Mouse (Mus musculus) midbrain, embryonic 10.5 days (tissue): ENCODE measurements around the gene Gm13697. TPM values are rescaled to one million over a fixed set of nuclear protein-coding genes. Genes with fewer than 3 reads are reported as not detected.
"Not testable (repeated sequence)": the region's sequence is repeated elsewhere in the genome, so short reads cannot be mapped to it uniquely, and the experiment has no call there.

ENCODE experiments used
- DNase-seq: peaks from one replicate; pipeline ENCODE4 v3.0.0-alpha.2; 2017; ENCODE audit warnings: low spot score
- H3K27ac ChIP-seq: fragments of 300-500 bp; sonication (generic); replicated peaks from 2 replicates; pipeline ENCODE4 v1.5.1; 2016; ENCODE audit warnings: mild to moderate bottlenecking
- H3K27me3 ChIP-seq: fragments of 300-500 bp; sonication (generic); 2 replicates; pipeline ENCODE4 v1.6.1; 2016; ENCODE audit warnings: low read depth, mild to moderate bottlenecking; ENCODE audit not compliant: poor library complexity, severe bottlenecking
- H3K36me3 ChIP-seq: fragments of 300-500 bp; sonication (generic); 2 replicates; pipeline ENCODE4 v1.6.1; 2016; ENCODE audit warnings: mild to moderate bottlenecking, moderate library complexity
- H3K4me1 ChIP-seq: fragments of 300-500 bp; sonication (generic); 2 replicates; pipeline ENCODE4 v1.6.1; 2016
- H3K4me3 ChIP-seq: fragments of 300-500 bp; sonication (generic); 2 replicates; pipeline ENCODE4 v1.5.1; 2016; ENCODE audit warnings: mild to moderate bottlenecking, moderate library complexity
- H3K9me3 ChIP-seq: fragments of 300-500 bp; sonication (generic); replicated peaks from 2 replicates; pipeline ENCODE4 v1.6.1; 2016; ENCODE audit warnings: mild to moderate bottlenecking
- WGBS: fragments of 180-500 bp; shearing (Covaris S2); methylation state at CpG from one replicate; pipeline ENCODE4 v1.1.7; 2016; 5-methylcytosine and 5-hydroxymethylcytosine counted together
- polyA plus RNA-seq: library from polyadenylated mRNA; unstranded; fragments of >200 nt; fragmentation: Nextera tagmentation; extraction: Ambion mirVana; gene quantifications from 2 replicates; pipeline ENCODE4 v1.2.1, GENCODE M21; 2016

Gm13697 gene
- not detected in 2 replicates for polyA plus RNA-seq

GRCm38 (mm10) chr2:83984443-83984842 is at the start of gene Gm13697:
Gene Gm13697, plus strand, starts transcription at chr2:83984743.
- DNase-seq, H3K4me3 ChIP-seq, H3K9me3 ChIP-seq, H3K36me3 ChIP-seq, H3K27me3 ChIP-seq, H3K4me1 ChIP-seq, H3K27ac ChIP-seq: not testable (repeated sequence)
- WGBS, result no CpG with 5 or more reads among the region's 6 CpGs

DNA sequence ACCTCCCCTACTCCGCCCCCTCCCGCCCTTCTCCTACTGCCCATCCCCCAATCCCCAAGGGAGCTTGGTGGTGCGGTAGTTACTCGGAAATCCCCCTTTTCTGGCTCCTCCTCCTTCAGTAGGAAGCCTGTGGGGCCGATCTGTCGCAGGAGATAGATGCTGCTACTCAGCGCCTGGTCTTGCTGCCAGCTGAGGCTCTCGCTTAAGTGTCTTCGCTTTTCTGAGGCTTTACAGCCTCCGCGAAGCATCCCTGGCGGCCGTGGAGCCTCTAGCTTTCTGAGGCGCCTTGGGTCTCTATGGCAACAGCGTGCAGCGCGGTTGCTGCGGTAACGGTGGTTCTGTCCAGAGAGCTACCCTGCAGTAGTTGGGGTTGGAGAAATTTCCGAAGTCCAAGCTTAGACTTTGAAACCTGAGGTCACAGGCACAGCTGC is 43.6 kb upstream of the Gm13697 start, which contains the start of gene Zswim2:
Zswim2 (minus strand) TSS at position 298 of the 431 bp plus-strand sequence.
- peak within 1 kb of the TSS; percentile 52 for H3K4me3 ChIP-seq

DNA sequence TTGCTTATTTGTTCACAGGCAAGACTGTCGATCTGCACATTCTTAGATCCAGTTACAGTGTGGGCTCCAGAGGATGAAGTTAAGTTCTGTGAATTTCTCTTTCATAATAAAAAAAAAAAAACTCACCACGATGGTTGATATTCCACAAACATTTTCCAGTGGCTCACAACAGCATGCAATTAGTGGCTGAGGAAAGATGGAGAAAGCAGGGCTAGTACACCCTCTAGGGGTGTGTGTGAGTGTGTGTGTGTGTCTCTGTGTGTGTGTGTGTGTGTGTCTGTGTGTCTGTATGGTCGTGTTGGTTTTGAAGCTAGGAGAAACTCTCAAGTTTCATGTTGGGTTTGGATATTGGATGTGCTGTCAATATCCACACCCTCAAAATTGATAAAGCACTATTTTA is 43.2 kb upstream of the Gm13697 start:
- Histone ChIP-seq H3K4me3 (peak overlapping the region; percentile 52), H3K27ac (no peak overlapping the region), H3K9me3 (no peaks in the 10 kb centered on the region), H3K27me3 (no peaks in the 10 kb centered on the region), H3K36me3 (no peaks in the 10 kb centered on the region), H3K4me1 (peaks cover 10% of the 10 kb centered on the region)
- 51% methylated on average over 3 of the region's 3 CpGs for WGBS
- DNase-seq, result no peak

More for the DNA sequence above, 43.6 kb upstream of the Gm13697 start, which contains the start of gene Zswim2:
- Histone ChIP-seq H3K27me3 (no peaks in the 10 kb centered on the region), H3K27ac (peak within 1 kb of the TSS; percentile 66; the same call in 1 of the 2 replicates), H3K4me1 (peaks cover 10% of the 10 kb centered on the region), H3K36me3 (no peaks in the 10 kb centered on the region), H3K9me3 (no peaks in the 10 kb centered on the region)
- peak; percentile 87 for DNase-seq
- WGBS, result under 1% methylated on average over 20 of the region's 20 CpGs

GRCm38 (mm10) chr2:83941792-83942191 is 42.8 kb upstream of the Gm13697 start:
- Histone ChIP-seq H3K27me3 (no peaks in the 10 kb centered on the region), H3K36me3 (no peaks in the 10 kb centered on the region), H3K4me1 (peaks cover 10% of the 10 kb centered on the region), H3K27ac (no peak overlapping the region), H3K9me3 (no peaks in the 10 kb centered on the region), H3K4me3 (no peak overlapping the region)
- no peak for DNase-seq
- 80% methylated on average over 4 of the region's 4 CpGs for WGBS

DNA sequence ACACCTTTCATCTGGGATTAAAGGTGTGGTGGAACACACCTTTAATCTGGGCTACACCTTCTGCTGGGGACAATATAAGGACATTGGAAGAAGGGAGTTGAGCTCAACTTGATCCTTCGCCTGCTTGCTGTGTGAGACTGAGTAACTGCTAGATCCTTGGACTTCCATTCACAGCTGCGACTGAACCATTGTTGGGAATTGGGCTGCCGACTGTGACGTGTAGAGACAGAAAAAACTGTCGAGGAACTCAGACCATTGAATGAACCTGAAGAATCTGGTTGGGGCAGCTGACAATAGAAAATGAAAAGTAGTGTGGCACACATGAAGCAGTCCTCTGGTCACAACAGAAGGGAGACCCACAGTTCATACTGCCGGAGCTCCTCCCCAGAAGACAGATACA is 29.1 kb upstream of the Gm13697 start, which contains the start of gene Gm13698:
Gm13698 (plus strand) TSS at position 301 of the 400 bp plus-strand sequence.
- H3K4me3 ChIP-seq, H3K9me3 ChIP-seq, DNase-seq, H3K27ac ChIP-seq, H3K4me1 ChIP-seq, H3K27me3 ChIP-seq, H3K36me3 ChIP-seq: not testable (repeated sequence)
- no CpG with 5 or more reads among the region's 6 CpGs for WGBS

GRCm38 (mm10) chr2:83961203-83961602 is 23.3 kb upstream of the Gm13697 start, which contains the start of gene Gm13693:
Gene Gm13693, plus strand, starts transcription at chr2:83961503.
- H3K27ac ChIP-seq, DNase-seq, H3K36me3 ChIP-seq, H3K4me3 ChIP-seq, H3K9me3 ChIP-seq, H3K27me3 ChIP-seq, H3K4me1 ChIP-seq: not testable (repeated sequence)
- no CpG with 5 or more reads among the region's 6 CpGs for WGBS

- no CpG with 5 or more reads among the region's 6 CpGs for WGBS
Measured at GRCm38 (mm10) chr2:83967013-83967412, 17.5 kb upstream of the Gm13697 start, which contains the start of gene Gm13695. Gene Gm13695, plus strand, starts transcription at chr2:83967313.

GRCm38 (mm10) chr2:83972823-83973222 is 11.7 kb upstream of the Gm13697 start, which contains the start of gene Gm13696:
Gene Gm13696, plus strand, starts transcription at chr2:83973123.
- no CpG with 5 or more reads among the region's 6 CpGs for WGBS
- H3K27me3 ChIP-seq, H3K27ac ChIP-seq, H3K4me3 ChIP-seq, DNase-seq, H3K9me3 ChIP-seq, H3K4me1 ChIP-seq, H3K36me3 ChIP-seq: not testable (repeated sequence)

More at GRCm38 (mm10) chr2:83967013-83967412, 17.5 kb upstream of the Gm13697 start, which contains the start of gene Gm13695:
- H3K27ac ChIP-seq, H3K9me3 ChIP-seq, H3K36me3 ChIP-seq, H3K4me3 ChIP-seq, H3K27me3 ChIP-seq, H3K4me1 ChIP-seq, DNase-seq: not testable (repeated sequence)

- DNase-seq, H3K9me3 ChIP-seq, H3K27me3 ChIP-seq, H3K4me3 ChIP-seq, H3K4me1 ChIP-seq, H3K36me3 ChIP-seq, H3K27ac ChIP-seq: not testable (repeated sequence)
- WGBS, result no CpG with 5 or more reads among the region's 6 CpGs
Measured at GRCm38 (mm10) chr2:83978633-83979032, 5.9 kb upstream of the Gm13697 start, which contains the start of gene Gm13694. Gene Gm13694, plus strand, starts transcription at chr2:83978933.

GRCm38 (mm10) chr2:83990253-83990652 is 5.7 kb downstream of the Gm13697 start, which contains the start of gene Gm13691:
Gene Gm13691, plus strand, starts transcription at chr2:83990553.
- H3K4me3 ChIP-seq, H3K27ac ChIP-seq, H3K27me3 ChIP-seq, H3K36me3 ChIP-seq, H3K9me3 ChIP-seq, H3K4me1 ChIP-seq, DNase-seq: not testable (repeated sequence)
- no CpG with 5 or more reads among the region's 6 CpGs for WGBS

DNA sequence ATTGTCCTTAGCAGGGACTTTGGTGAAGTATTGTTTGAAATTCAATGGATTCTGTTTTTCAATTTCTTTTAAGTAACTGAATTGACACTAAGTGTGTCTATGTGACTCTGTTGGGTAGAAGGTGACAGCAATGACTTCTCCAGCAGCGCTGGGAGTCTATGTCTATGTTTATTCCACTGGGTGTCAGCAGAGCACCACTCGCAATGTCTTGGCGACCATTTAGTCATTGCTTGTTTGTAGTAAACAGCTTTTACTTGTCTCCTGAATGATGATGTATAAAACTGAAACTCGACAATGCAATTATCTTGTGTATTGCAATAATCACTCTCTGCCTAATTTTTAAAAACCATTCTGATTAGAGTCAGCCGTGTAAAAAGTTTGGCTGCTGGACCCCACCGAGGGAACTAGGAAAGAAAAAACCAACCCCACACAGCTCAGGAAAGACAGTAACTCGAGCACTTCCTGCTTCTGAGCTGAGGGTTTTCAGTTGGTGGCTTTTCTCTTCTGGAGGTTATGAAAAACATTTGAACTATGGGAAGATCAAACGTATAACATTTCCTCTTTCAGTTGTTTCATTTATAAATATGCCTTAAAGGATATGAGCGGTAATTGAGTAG is 9.2 kb downstream of the Gm13697 start:
- not testable (repeated sequence) for H3K4me3 ChIP-seq, H3K36me3 ChIP-seq, DNase-seq, H3K27me3 ChIP-seq, H3K4me1 ChIP-seq, H3K27ac ChIP-seq, H3K9me3 ChIP-seq
- WGBS, result 68% methylated on average over 8 of the region's 9 CpGs

DNA sequence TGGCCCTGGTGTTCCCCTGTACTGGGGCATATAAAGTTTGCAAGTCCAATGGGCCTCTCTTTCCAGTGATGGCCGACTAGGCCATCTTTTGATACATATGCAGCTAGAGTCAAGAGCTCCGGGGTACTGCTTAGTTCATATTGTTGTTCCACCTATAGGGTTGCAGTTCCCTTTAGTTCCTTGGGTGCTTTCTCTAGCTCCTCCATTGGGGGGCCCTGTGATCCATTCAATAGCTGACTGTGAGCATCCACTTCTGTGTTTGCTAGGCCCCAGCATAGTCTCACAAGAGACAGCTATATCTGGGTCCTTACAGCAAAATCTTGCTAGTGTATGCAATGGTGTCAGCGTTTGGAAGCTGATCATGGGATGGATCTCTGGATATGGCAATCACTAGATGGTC is 10.0 kb downstream of the Gm13697 start:
- DNase-seq, H3K27me3 ChIP-seq, H3K27ac ChIP-seq, H3K9me3 ChIP-seq, H3K36me3 ChIP-seq, H3K4me1 ChIP-seq, H3K4me3 ChIP-seq: not testable (repeated sequence)
- WGBS, result 69% methylated on average over 2 of the region's 3 CpGs

GRCm38 (mm10) chr2:84008913-84009312 is 24.4 kb downstream of the Gm13697 start:
- Histone ChIP-seq H3K4me3 (no peak overlapping the region), H3K9me3 (no peaks in the 10 kb centered on the region), H3K27me3 (no peaks in the 10 kb centered on the region), H3K27ac (no peak overlapping the region), H3K36me3 (no peaks in the 10 kb centered on the region), H3K4me1 (no peaks in the 10 kb centered on the region)
- WGBS, result 77% methylated on average over 1 of the region's 1 CpGs
- no peak for DNase-seq
